Comparison of ENCODE assay signal across 10 mouse cellular contexts in the genomic region with DNA sequence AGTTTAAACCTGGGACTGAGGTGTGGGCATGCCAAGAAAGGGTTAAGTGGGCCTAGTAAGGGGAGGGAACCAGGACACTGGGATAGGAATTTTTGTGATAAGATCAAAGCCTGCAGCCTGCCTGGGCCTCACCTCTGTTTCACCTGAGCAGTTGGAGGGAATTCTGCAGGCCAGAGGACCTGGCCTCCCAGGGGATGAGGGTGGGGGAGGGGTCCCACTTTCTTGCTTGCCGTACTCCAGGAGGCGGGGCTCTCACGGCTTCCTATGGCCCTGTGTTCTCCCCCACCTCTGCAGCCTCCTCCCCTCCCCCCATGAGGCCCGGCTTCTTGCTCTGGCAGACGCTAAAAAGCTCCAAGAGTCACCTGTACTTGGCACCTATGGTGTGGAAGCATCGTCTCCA. TPM values are rescaled to one million over a fixed set of nuclear protein-coding genes. Genes with fewer than 3 reads are reported as not detected.
DNase-seq lines count a peak whose midpoint lies in the region; ATAC-seq and TF ChIP-seq lines count a peak whose summit lies in the region.
"Had no signal": no experiment of that assay in that cellular context is flagged by ENCODE, and none has a peak within 500 bp of the region (broad histone marks: within the 10 kb centered on the region; RNA-seq: fewer than 3 reads in every experiment).

No protein-coding gene starts in this region.

- H3K4me3 ChIP-seq in lung, embryonic 14.5 days (ENCODE audit: low read depth, low read length): no peak overlapping the region
- H3K4me3 ChIP-seq in embryonic facial prominence, embryonic 13.5 days: no peak overlapping the region
- no peak overlapping the region for H3K4me3 ChIP-seq in liver, embryonic 15.5 days (replicated peaks)

- peak; percentile 74 for DNase-seq in lung, embryonic 14.5 days
- no peak for DNase-seq in lung, postnatal 36 days
- peak; percentile 58 to 62 for DNase-seq in kidney, adult 8-10 months
- no peak for DNase-seq in frontal cortex, postnatal 10 days (ENCODE audit: low spot score in 2 of 2)
- DNase-seq: cerebellum, adult 9-11 months; gastrocnemius, postnatal 36 days had no signal

- H3K9ac ChIP-seq in lung, embryonic 14.5 days: no peak overlapping the region
- 0 out of 2 replicates have a peak overlapping the region, but pooled peaks have one; percentile 12 for H3K9ac ChIP-seq in embryonic facial prominence, embryonic 13.5 days
- H3K9ac ChIP-seq in liver, embryonic 15.5 days: no peak overlapping the region

- H3K4me2 ChIP-seq in lung, embryonic 14.5 days: peak overlapping the region; percentile 50
- peak overlapping the region; percentile 24 for H3K4me2 ChIP-seq in embryonic facial prominence, embryonic 13.5 days
- peak overlapping the region; percentile 18; the same call in 1 of the 2 replicates for H3K4me2 ChIP-seq in liver, embryonic 15.5 days

- no peak for TF ChIP-seq CTCF in lung, embryonic 14.5 days (IDR thresholded peaks at IDR 0.05; ENCODE audit: low read depth)

- 16% methylated on average over 6 of the region's 6 CpGs for WGBS in lung, embryonic 14.5 days
- 5% methylated on average over 6 of the region's 6 CpGs for WGBS in embryonic facial prominence, embryonic 13.5 days
- 24% methylated on average over 6 of the region's 6 CpGs for WGBS in liver, embryonic 15.5 days (ENCODE audit: insufficient replicate concordance)

- no peaks in the 10 kb centered on the region for H3K27me3 ChIP-seq in lung, embryonic 14.5 days (ENCODE audit: insufficient read depth, low read length)
- no peaks in the 10 kb centered on the region for H3K27me3 ChIP-seq in embryonic facial prominence, embryonic 13.5 days
- H3K27me3 ChIP-seq in liver, embryonic 15.5 days: no peaks in the 10 kb centered on the region

- no peak for ATAC-seq in lung, embryonic 14.5 days (ENCODE audit: insufficient read depth)
- ATAC-seq in embryonic facial prominence, embryonic 13.5 days (ENCODE audit: insufficient number of reproducible peaks, insufficient read depth, low FRiP score, low TSS enrichment, low read depth): no peak
- ATAC-seq in liver, embryonic 15.5 days (ENCODE audit: insufficient read depth): no peak
- no peak for ATAC-seq in frontal cortex, adult (ENCODE audit: low TSS enrichment)

- peaks cover 64% of the 10 kb centered on the region for H3K4me1 ChIP-seq in lung, embryonic 14.5 days (ENCODE audit: insufficient read depth)
- H3K4me1 ChIP-seq in embryonic facial prominence, embryonic 13.5 days: peaks cover 85% of the 10 kb centered on the region
- H3K4me1 ChIP-seq in liver, embryonic 15.5 days (replicated peaks): peaks cover 77% of the 10 kb centered on the region

- no peaks in the 10 kb centered on the region for H3K36me3 ChIP-seq in lung, embryonic 14.5 days (ENCODE audit: insufficient read depth)
- no peaks in the 10 kb centered on the region for H3K36me3 ChIP-seq in embryonic facial prominence, embryonic 13.5 days
- no peaks in the 10 kb centered on the region for H3K36me3 ChIP-seq in liver, embryonic 15.5 days (replicated peaks)

- H3K9me3 ChIP-seq in lung, embryonic 14.5 days (ENCODE audit: low read depth, low read length): no peaks in the 10 kb centered on the region
- H3K9me3 ChIP-seq in embryonic facial prominence, embryonic 13.5 days: no peaks in the 10 kb centered on the region
- no peaks in the 10 kb centered on the region for H3K9me3 ChIP-seq in liver, embryonic 15.5 days (replicated peaks)

- H3K27ac ChIP-seq in lung, embryonic 14.5 days (ENCODE audit: low read depth): peak overlapping the region; percentile 94
- H3K27ac ChIP-seq in embryonic facial prominence, embryonic 13.5 days: peak overlapping the region; percentile 48; the same call in 1 of the 2 replicates
- H3K27ac ChIP-seq in liver, embryonic 15.5 days (replicated peaks): peak overlapping the region; percentile 64; the same call in 1 of the 2 replicates

RNA-seq across cellular contexts. Expression of a gene that starts 11.2 kb away (rescaled TPM):
- 51.2 and 58.1 TPM in 2 replicates for polyA plus RNA-seq in lung, embryonic 14.5 days (2014; fragmentation: Nextera tagmentation; extraction: Ambion mirVana)
- polyA plus RNA-seq in embryonic facial prominence, embryonic 13.5 days (2015; fragmentation: Nextera tagmentation; extraction: Ambion mirVana): 28.2 and 30.0 TPM in 2 replicates
- 3.9 and 5.1 TPM in 2 replicates for polyA plus RNA-seq in liver, embryonic 15.5 days (2015; fragmentation: Nextera tagmentation; extraction: Ambion mirVana)

RNA-seq across cellular contexts. Expression of a gene that starts 26.7 kb away (rescaled TPM):
- not detected in 2 replicates for polyA plus RNA-seq in lung, embryonic 14.5 days (2014; fragmentation: Nextera tagmentation; extraction: Ambion mirVana)
- not detected in 2 replicates for polyA plus RNA-seq in embryonic facial prominence, embryonic 13.5 days (2015; fragmentation: Nextera tagmentation; extraction: Ambion mirVana)
- polyA plus RNA-seq in liver, embryonic 15.5 days (2015; fragmentation: Nextera tagmentation; extraction: Ambion mirVana): not detected in 2 replicates
- polyA plus RNA-seq: neural tube, embryonic 14.5 days had no signal

RNA-seq across cellular contexts. Expression of a gene that starts 49.4 kb away (rescaled TPM):
- not detected in 2 replicates for polyA plus RNA-seq in lung, embryonic 14.5 days (2014; fragmentation: Nextera tagmentation; extraction: Ambion mirVana)
- 0.29 TPM in 1 of 2 replicates, not detected in the other for polyA plus RNA-seq in embryonic facial prominence, embryonic 13.5 days (2015; fragmentation: Nextera tagmentation; extraction: Ambion mirVana)
- polyA plus RNA-seq in liver, embryonic 15.5 days (2015; fragmentation: Nextera tagmentation; extraction: Ambion mirVana): 0.18 and 1.0 TPM in 2 replicates
- polyA plus RNA-seq: neural tube, embryonic 14.5 days had no signal

Comparison
In these comparisons a context has a peak if more than half of its experiments do, and no peak if none do; other contexts are left out.
1. DNase-seq: peak in lung, embryonic 14.5 days (single experiment) and kidney, adult 8-10 months (2 of 2); none in lung, postnatal 36 days (single experiment) and frontal cortex, postnatal 10 days (0 of 2).
2. Peak in every context shown above with its lines, with median percentiles within 50 percentile points of each other: H3K27ac ChIP-seq and H3K4me2 ChIP-seq.